Mouse (Mus musculus): ENCODE data around the gene Catip. TPM values are rescaled to one million over a fixed set of nuclear protein-coding genes. Genes with fewer than 3 reads are reported as not detected.
"Not testable (repeated sequence)": the region's sequence is repeated elsewhere in the genome, so short reads cannot be mapped to it uniquely, and the experiment has no call there.

Gene Catip
- polyA plus RNA-seq, 1 experiment from 2014 or later, result 1.9 TPM

GRCm38 (mm10) chr1:74393010-74393409 is 31.1 kb downstream of the Catip start:
- peaks cover 29% of the 10 kb centered on the region for H3K4me1 ChIP-seq (replicated peaks; ENCODE audit: control insufficient read depth, insufficient read depth, low read length)
- no peak for ATAC-seq (ENCODE audit: low read depth)
- no peaks in the 10 kb centered on the region for H3K9me3 ChIP-seq (ENCODE audit: control insufficient read depth, low read length)
- peaks cover 14% of the 10 kb centered on the region for H3K36me3 ChIP-seq (ENCODE audit: control insufficient read depth, insufficient read depth, low read length)
- H3K4me2 ChIP-seq (ENCODE audit: low read depth, low read length), result peak overlapping the region; percentile 77
- H3K4me3 ChIP-seq (ENCODE audit: low read length), result peak overlapping the region; percentile 74
- peak overlapping the region; percentile 98 for H3K9ac ChIP-seq (ENCODE audit: low read length)
- WGBS, result 32% methylated on average over 7 of the region's 7 CpGs
- peak overlapping the region; percentile 100 for H3K27ac ChIP-seq (ENCODE audit: low read length)
- no peaks in the 10 kb centered on the region for H3K27me3 ChIP-seq (ENCODE audit: control insufficient read depth, insufficient read depth, low read depth, low read length)

DNA sequence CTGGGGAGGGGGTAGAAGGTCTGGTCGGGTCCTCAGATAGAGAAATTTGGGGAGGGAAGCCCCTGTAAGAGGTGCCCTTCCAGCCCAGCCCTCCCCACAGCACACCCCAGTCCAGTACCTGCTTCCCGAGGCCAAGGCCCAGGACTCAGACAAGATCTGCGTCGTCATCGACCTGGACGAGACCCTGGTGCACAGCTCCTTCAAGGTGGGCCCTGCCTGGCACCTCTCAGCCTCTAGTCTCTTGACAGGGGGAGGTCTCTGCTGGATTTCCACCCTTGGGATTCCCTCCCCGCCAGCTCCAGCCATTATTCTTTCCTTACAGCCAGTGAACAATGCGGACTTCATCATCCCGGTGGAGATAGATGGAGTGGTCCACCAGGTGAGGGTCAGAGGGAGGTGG is 31.8 kb downstream of the Catip start:
- WGBS, result 84% methylated on average over 9 of the region's 9 CpGs
- Histone ChIP-seq H3K4me2 (ENCODE audit: low read depth, low read length) (peak overlapping the region; percentile 77; the same call in 1 of the 2 replicates), H3K36me3 (ENCODE audit: control insufficient read depth, insufficient read depth, low read length) (peaks cover 14% of the 10 kb centered on the region), H3K27me3 (ENCODE audit: control insufficient read depth, insufficient read depth, low read depth, low read length) (no peaks in the 10 kb centered on the region), H3K4me1 (replicated peaks; ENCODE audit: control insufficient read depth, insufficient read depth, low read length) (peaks cover 27% of the 10 kb centered on the region), H3K4me3 (ENCODE audit: low read length) (no peak overlapping the region), H3K27ac (ENCODE audit: low read length) (no peak overlapping the region), H3K9ac (ENCODE audit: low read length) (peak overlapping the region; percentile 98; the same call in 1 of the 2 replicates), H3K9me3 (ENCODE audit: control insufficient read depth, low read length) (no peaks in the 10 kb centered on the region)
- ATAC-seq (ENCODE audit: low read depth), result no peak

GRCm38 (mm10) chr1:74394311-74394710 is 32.4 kb downstream of the Catip start:
- no peak overlapping the region for H3K4me2 ChIP-seq (ENCODE audit: low read depth, low read length)
- no peak overlapping the region for H3K9ac ChIP-seq (ENCODE audit: low read length)
- H3K9me3 ChIP-seq (ENCODE audit: control insufficient read depth, low read length), result no peaks in the 10 kb centered on the region
- peaks cover 25% of the 10 kb centered on the region for H3K4me1 ChIP-seq (replicated peaks; ENCODE audit: control insufficient read depth, insufficient read depth, low read length)
- H3K27ac ChIP-seq (ENCODE audit: low read length), result no peak overlapping the region
- no peak overlapping the region for H3K4me3 ChIP-seq (ENCODE audit: low read length)
- ATAC-seq (ENCODE audit: low read depth), result no peak
- 88% methylated on average over 9 of the region's 9 CpGs for WGBS
- H3K27me3 ChIP-seq (ENCODE audit: control insufficient read depth, insufficient read depth, low read depth, low read length), result no peaks in the 10 kb centered on the region
- peaks cover 14% of the 10 kb centered on the region for H3K36me3 ChIP-seq (ENCODE audit: control insufficient read depth, insufficient read depth, low read length)

DNA sequence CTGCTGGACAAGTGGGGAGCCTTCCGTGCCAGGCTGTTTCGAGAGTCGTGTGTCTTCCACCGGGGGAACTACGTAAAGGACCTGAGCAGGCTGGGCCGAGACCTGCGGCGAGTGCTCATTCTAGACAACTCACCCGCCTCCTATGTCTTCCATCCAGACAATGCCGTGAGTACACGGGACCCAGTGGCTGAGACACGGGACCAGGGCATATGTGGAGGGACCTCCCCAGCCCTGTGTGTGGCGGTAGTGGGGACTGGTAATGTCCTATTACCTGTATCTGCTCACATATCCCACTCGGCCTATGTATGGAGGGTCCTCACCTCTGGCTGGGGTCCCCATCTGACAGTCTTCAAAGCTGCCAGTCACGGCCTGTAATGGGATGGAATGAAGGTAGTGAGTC is 33.0 kb downstream of the Catip start:
- Histone ChIP-seq H3K9me3 (ENCODE audit: control insufficient read depth, low read length) (no peaks in the 10 kb centered on the region), H3K4me2 (ENCODE audit: low read depth, low read length) (no peak overlapping the region), H3K27me3 (ENCODE audit: control insufficient read depth, insufficient read depth, low read depth, low read length) (no peaks in the 10 kb centered on the region), H3K36me3 (ENCODE audit: control insufficient read depth, insufficient read depth, low read length) (peaks cover 14% of the 10 kb centered on the region), H3K4me3 (ENCODE audit: low read length) (no peak overlapping the region), H3K27ac (ENCODE audit: low read length) (no peak overlapping the region), H3K4me1 (replicated peaks; ENCODE audit: control insufficient read depth, insufficient read depth, low read length) (peaks cover 20% of the 10 kb centered on the region), H3K9ac (ENCODE audit: low read length) (no peak overlapping the region)
- 90% methylated on average over 15 of the region's 15 CpGs for WGBS
- no peak for ATAC-seq (ENCODE audit: low read depth)

GRCm38 (mm10) chr1:74395290-74395689 is 33.4 kb downstream of the Catip start:
- no peaks in the 10 kb centered on the region for H3K9me3 ChIP-seq (ENCODE audit: control insufficient read depth, low read length)
- H3K27me3 ChIP-seq (ENCODE audit: control insufficient read depth, insufficient read depth, low read depth, low read length), result no peaks in the 10 kb centered on the region
- ATAC-seq (ENCODE audit: low read depth), result no peak
- 80% methylated on average over 12 of the region's 13 CpGs for WGBS
- no peak overlapping the region for H3K4me3 ChIP-seq (ENCODE audit: low read length)
- H3K36me3 ChIP-seq (ENCODE audit: control insufficient read depth, insufficient read depth, low read length), result peaks cover 14% of the 10 kb centered on the region
- H3K4me2 ChIP-seq (ENCODE audit: low read depth, low read length), result no peak overlapping the region
- no peak overlapping the region for H3K9ac ChIP-seq (ENCODE audit: low read length)
- no peak overlapping the region for H3K27ac ChIP-seq (ENCODE audit: low read length)
- peaks cover 15% of the 10 kb centered on the region for H3K4me1 ChIP-seq (replicated peaks; ENCODE audit: control insufficient read depth, insufficient read depth, low read length)

DNA sequence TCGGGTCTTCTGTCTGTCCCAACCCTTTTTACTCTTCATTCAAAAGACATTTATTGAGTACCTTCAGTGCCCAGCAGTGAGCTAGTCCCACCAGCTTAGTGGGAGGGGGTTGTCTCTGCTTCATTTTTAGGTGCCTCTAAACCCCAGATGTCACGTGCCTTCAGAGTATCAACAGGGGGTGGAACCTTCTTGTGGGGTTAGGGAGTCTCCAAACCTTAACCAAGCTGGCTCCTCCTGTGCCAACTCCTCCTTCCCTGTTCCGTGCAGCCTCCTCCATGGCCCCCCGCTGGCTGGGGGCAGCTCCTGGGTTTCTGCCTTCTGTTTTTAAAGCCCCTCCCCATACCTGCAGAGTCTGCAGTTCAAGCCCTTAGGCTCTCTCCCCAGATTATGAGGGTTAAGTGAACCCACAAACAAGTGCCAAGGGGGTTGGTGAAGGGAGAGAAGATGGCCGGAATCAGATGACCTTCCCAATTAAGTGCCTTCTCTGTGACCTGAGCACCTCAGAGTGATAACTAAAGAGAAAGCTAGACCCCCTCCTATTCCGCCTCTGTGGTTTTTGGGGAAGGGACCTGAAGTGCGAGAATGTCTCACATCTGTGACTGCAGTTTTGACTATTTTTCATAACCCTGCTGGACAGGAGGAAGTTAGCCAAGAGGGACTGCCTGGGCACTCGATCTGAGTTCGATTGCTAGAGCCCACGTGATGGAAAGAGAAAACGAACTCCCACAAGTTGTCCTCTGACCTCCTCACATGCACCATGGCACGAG is 34.7 kb downstream of the Catip start:
- peaks cover 14% of the 10 kb centered on the region for H3K36me3 ChIP-seq (ENCODE audit: control insufficient read depth, insufficient read depth, low read length)
- H3K4me1 ChIP-seq (replicated peaks; ENCODE audit: control insufficient read depth, insufficient read depth, low read length); ATAC-seq (ENCODE audit: low read depth); H3K9me3 ChIP-seq (ENCODE audit: control insufficient read depth, low read length); H3K27me3 ChIP-seq (ENCODE audit: control insufficient read depth, insufficient read depth, low read depth, low read length): not testable (repeated sequence)
- H3K4me2 ChIP-seq (ENCODE audit: low read depth, low read length), result peak overlapping the region; percentile 89
- H3K9ac ChIP-seq (ENCODE audit: low read length), result 0 out of 2 replicates have a peak overlapping the region, but pooled peaks have one; percentile 20
- 6% methylated on average over 11 of the region's 12 CpGs for WGBS
- peak overlapping the region; percentile 50 for H3K4me3 ChIP-seq (ENCODE audit: low read length)
- H3K27ac ChIP-seq (ENCODE audit: low read length), result peak overlapping the region; percentile 91

DNA sequence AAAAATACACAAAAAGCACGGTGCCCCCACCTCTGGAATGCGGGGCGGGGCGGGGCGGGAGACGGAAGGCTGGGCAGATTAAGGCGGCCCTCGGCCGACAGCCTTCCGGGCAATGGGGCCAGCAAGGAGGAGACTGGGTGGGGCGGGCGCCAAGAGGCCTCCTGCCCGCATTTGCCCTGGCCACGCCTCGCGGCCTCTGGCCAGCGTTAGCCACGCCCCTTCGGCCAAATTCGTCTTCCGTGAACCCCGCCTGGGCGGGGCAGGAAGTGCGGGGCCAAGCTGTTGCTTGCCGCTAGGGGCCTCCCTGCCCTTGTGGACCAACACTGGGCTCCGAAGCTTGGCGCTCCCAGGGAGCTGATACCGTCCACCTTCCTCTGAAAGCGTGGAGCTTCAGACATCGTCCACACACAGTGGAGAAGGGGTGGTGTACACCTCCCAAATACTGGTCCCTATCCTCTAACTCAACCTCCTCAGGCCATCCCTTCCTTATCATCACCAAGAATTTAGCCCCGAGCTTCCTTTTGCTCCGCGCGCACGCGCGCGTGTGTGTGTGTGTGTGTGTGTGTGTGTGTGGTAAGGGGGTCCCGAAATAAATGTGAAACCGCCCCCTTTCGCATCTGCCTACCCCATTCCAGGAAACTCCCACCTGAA is 35.5 kb downstream of the Catip start:
- Histone ChIP-seq H3K27me3 (ENCODE audit: control insufficient read depth, insufficient read depth, low read depth, low read length) (no peaks in the 10 kb centered on the region), H3K9ac (ENCODE audit: low read length) (peak overlapping the region; percentile 73), H3K4me1 (replicated peaks; ENCODE audit: control insufficient read depth, insufficient read depth, low read length) (peaks cover 10% of the 10 kb centered on the region), H3K4me2 (ENCODE audit: low read depth, low read length) (peak overlapping the region; percentile 89), H3K36me3 (ENCODE audit: control insufficient read depth, insufficient read depth, low read length) (peaks cover 14% of the 10 kb centered on the region), H3K27ac (ENCODE audit: low read length) (peak overlapping the region; percentile 92), H3K4me3 (ENCODE audit: low read length) (peak overlapping the region; percentile 50), H3K9me3 (ENCODE audit: control insufficient read depth, low read length) (no peaks in the 10 kb centered on the region)
- ATAC-seq (ENCODE audit: low read depth), result peak; percentile 94
- WGBS, result under 1% methylated on average over 41 of the region's 41 CpGs

- H3K27ac ChIP-seq (ENCODE audit: low read length), result peak overlapping the region; percentile 92
- peak overlapping the region; percentile 50 for H3K4me3 ChIP-seq (ENCODE audit: low read length)
- no peaks in the 10 kb centered on the region for H3K27me3 ChIP-seq (ENCODE audit: control insufficient read depth, insufficient read depth, low read depth, low read length)
- peak; percentile 32 for ATAC-seq (ENCODE audit: low read depth)
- WGBS, result 7% methylated on average over 11 of the region's 11 CpGs
- peaks cover 14% of the 10 kb centered on the region for H3K36me3 ChIP-seq (ENCODE audit: control insufficient read depth, insufficient read depth, low read length)
- H3K4me2 ChIP-seq (ENCODE audit: low read depth, low read length), result peak overlapping the region; percentile 89
- peak overlapping the region; percentile 73 for H3K9ac ChIP-seq (ENCODE audit: low read length)
- H3K9me3 ChIP-seq (ENCODE audit: control insufficient read depth, low read length), result no peaks in the 10 kb centered on the region
- peaks cover 7% of the 10 kb centered on the region for H3K4me1 ChIP-seq (replicated peaks; ENCODE audit: control insufficient read depth, insufficient read depth, low read length)
Measured at GRCm38 (mm10) chr1:74397919-74398451, 36.1 kb downstream of the Catip start.

GRCm38 (mm10) chr1:74400531-74400930 is 38.6 kb downstream of the Catip start:
- no peaks in the 10 kb centered on the region for H3K4me1 ChIP-seq (replicated peaks; ENCODE audit: control insufficient read depth, insufficient read depth, low read length)
- no peak overlapping the region for H3K4me3 ChIP-seq (ENCODE audit: low read length)
- no peaks in the 10 kb centered on the region for H3K9me3 ChIP-seq (ENCODE audit: control insufficient read depth, low read length)
- no peak overlapping the region for H3K4me2 ChIP-seq (ENCODE audit: low read depth, low read length)
- WGBS, result 77% methylated on average over 3 of the region's 3 CpGs
- no peaks in the 10 kb centered on the region for H3K27me3 ChIP-seq (ENCODE audit: control insufficient read depth, insufficient read depth, low read depth, low read length)
- H3K27ac ChIP-seq (ENCODE audit: low read length), result no peak overlapping the region
- H3K36me3 ChIP-seq (ENCODE audit: control insufficient read depth, insufficient read depth, low read length), result no peaks in the 10 kb centered on the region
- no peak overlapping the region for H3K9ac ChIP-seq (ENCODE audit: low read length)
- no peak for ATAC-seq (ENCODE audit: low read depth)

All from lung, embryonic 16.5 days (tissue).